Mouse (Mus musculus) small intestine, adult 2 months (tissue): ENCODE measurements at regions not wholly inside any gene's neighbourhood (a gene's known extent, or its start where the extent isn't known, plus 50 kb on each side); places are given as distances from the start of the nearest gene placed in this dataset.

Experiments
- CTCF ChIP-seq: fragments of 200-500 bp; IDR thresholded peaks from 2 replicates; pipeline ENCODE4 v1.5.1; 2012; ENCODE audit warnings: low read depth, mild to moderate bottlenecking, control low read depth, inconsistent platforms, low read length, moderate library complexity, mixed read lengths; ENCODE audit not compliant: insufficient replicate concordance, insufficient read length; ENCODE audit errors: extremely low read depth
- POLR2A ChIP-seq: fragments of 200-500 bp; IDR thresholded peaks from 2 replicates; pipeline ENCODE4 v1.6.1; 2012; ENCODE audit warnings: low read depth, mild to moderate bottlenecking, control low read depth, inconsistent platforms, low read length, moderate library complexity

DNA sequence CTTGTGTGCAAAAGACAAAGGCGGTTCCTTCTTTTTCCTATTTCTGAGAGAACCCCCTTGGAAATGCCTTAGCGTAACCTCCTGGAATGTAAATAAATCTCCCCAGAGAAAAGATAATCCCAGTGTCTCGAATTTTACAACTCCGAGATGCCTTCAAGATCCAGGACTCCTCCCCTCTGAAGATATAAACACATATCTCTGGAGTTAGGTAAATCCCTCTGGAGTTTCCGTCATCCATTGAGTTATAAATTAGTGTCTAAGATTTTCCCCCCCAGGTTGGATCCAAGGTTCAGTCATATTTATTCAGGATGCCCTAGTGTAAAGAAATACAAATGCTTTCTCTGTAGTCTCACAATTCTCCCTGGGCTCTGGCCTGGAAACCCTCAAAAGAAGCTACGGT lies 200.3 kb downstream of the Rchy1 start:
- TF ChIP-seq CTCF: no peak
- no peak for TF ChIP-seq POLR2A
